Mouse (Mus musculus): ENCODE results near the gene Klhl10. TPM values are rescaled to one million over a fixed set of nuclear protein-coding genes. Genes with fewer than 3 reads are reported as not detected.

The Klhl10 gene
- total and polyA plus RNA-seq, 3 experiments = 0.50 to 1.0 (median 0.86) TPM

DNA sequence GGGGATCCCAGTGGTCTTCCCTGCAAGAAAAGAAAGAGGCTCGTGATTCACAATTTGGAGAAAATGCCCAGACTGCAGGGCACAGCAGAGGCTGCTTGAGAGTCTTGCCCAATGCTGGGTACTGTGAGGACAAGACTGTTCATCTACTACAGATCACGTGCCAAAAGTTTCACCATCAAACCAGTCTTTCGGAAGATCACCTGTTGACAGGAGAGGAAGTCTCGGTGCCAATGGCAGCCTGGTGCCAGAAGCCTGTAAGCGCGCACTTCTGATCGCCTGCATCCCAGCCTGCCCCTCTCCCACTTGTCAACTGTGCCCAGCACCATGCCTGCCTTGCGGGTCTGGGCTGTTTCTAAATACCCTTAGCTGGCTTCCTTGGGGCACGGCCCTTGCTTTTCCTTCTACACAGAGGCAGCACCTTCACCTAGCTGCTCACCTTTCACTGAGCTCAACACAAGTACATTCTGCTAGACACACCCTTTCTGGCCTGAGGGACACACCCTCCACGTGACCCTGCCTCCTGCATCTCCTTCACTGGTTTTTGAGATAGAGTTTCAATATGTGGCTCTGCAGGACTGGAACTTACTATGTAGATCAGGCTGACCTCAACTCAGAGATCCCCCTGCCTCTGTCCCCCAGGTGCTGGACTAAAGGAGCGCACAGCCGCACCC, 63.4 kb downstream of the Klhl10 start:
- 94% methylated on average over 12 of the region's 12 CpGs for WGBS
- H3K4me1 ChIP-seq (ENCODE audit: control insufficient read depth, insufficient read depth, low read length) = no peaks in the 10 kb centered on the region
- no peak for TF ChIP-seq CTCF (IDR thresholded peaks at IDR 0.05)
- no peak for TF ChIP-seq EP300 (IDR thresholded peaks at IDR 0.05; ENCODE audit: insufficient read depth, low read depth, low read length)
- no peak for TF ChIP-seq POLR2A (IDR thresholded peaks at IDR 0.05; ENCODE audit: insufficient read depth, low read depth, low read length)
- no peak overlapping the region for H3K27ac ChIP-seq
- H3K27me3 ChIP-seq (ENCODE audit: control insufficient read depth, insufficient read depth, low read length) = no peaks in the 10 kb centered on the region
- intact Hi-C loops (cut with DNase I) = no loop called here
- no peak overlapping the region for H3K9ac ChIP-seq (ENCODE audit: low read depth, low read length)
- no peaks in the 10 kb centered on the region for H3K36me3 ChIP-seq (ENCODE audit: control insufficient read depth, insufficient read depth, low read length)
- DNase-seq = no peak
- H3K4me3 ChIP-seq = no peak overlapping the region
- no peaks in the 10 kb centered on the region for H3K79me2 ChIP-seq (replicated peaks; ENCODE audit: control insufficient read depth, insufficient read depth, low read length)

DNA sequence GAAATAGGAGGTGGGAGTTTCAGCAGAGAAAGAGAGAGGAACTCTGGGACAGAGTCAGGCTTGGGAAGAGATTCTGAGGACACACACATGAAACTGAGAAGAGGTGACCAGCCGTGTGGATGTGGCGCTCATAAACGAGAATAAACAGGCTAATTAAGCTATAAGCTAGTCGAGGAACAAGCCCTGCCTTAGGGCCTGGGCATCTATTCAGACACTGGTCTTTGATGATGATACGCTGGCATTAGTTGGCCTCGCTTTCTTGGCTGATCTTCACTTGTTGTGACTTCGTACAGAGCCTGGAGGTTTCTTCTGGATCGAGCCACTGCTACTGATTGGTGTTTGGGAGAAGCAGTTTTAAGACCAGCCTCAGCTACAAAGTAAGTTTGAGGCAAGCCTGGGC, 64.3 kb downstream of the Klhl10 start:
- intact Hi-C loops (cut with DNase I) = no loop called here
- H3K9ac ChIP-seq (ENCODE audit: low read depth, low read length) = no peak overlapping the region
- no peak overlapping the region for H3K27ac ChIP-seq
- no peak for DNase-seq
- 97% methylated on average over 8 of the region's 8 CpGs for WGBS
- H3K4me3 ChIP-seq = no peak overlapping the region
- no peaks in the 10 kb centered on the region for H3K27me3 ChIP-seq (ENCODE audit: control insufficient read depth, insufficient read depth, low read length)
- no peaks in the 10 kb centered on the region for H3K79me2 ChIP-seq (replicated peaks; ENCODE audit: control insufficient read depth, insufficient read depth, low read length)
- no peaks in the 10 kb centered on the region for H3K4me1 ChIP-seq (ENCODE audit: control insufficient read depth, insufficient read depth, low read length)
- H3K36me3 ChIP-seq (ENCODE audit: control insufficient read depth, insufficient read depth, low read length) = no peaks in the 10 kb centered on the region
- TF ChIP-seq EP300 (IDR thresholded peaks at IDR 0.05; ENCODE audit: insufficient read depth, low read depth, low read length) (no peak), POLR2A (IDR thresholded peaks at IDR 0.05; ENCODE audit: insufficient read depth, low read depth, low read length) (no peak), CTCF (IDR thresholded peaks at IDR 0.05) (no peak)

Small RNAs within 50 kb of the gene (microRNA-seq; reads per million reads assigned to microRNA genes)
- gene Gm27374 (0 reads per million in 2 experiments), gene Mir7116 (0 reads per million in 2 experiments)

Other genes starting within 250 kb of the Klhl10 start
- not detected for gene Krt9, start 248.7 kb upstream of the Klhl10 start, total RNA-seq (2021)
- gene Krt9, start 248.7 kb upstream of the Klhl10 start, polyA plus RNA-seq (2012; rRNA removed) = not detected in 2 replicates
- under 1 TPM in 1 of 2 experiments, not detected in 1; 0.31 TPM for gene Krt14, start 234.4 kb upstream of the Klhl10 start, total RNA-seq (2021)
- 0.44 and 0.47 TPM in 2 replicates for gene Krt14, start 234.4 kb upstream of the Klhl10 start, polyA plus RNA-seq (2012; rRNA removed)
- gene Krt16, start 193.0 kb upstream of the Klhl10 start, total RNA-seq (2021) = not detected
- gene Krt16, start 193.0 kb upstream of the Klhl10 start, polyA plus RNA-seq (2012; rRNA removed) = not detected in 2 replicates
- not detected for gene Krt17, start 180.9 kb upstream of the Klhl10 start, total RNA-seq (2021)
- 0.61 TPM in 1 of 2 replicates, not detected in the other for gene Krt17, start 180.9 kb upstream of the Klhl10 start, polyA plus RNA-seq (2012; rRNA removed)
- not detected for gene Krt42, start 172.0 kb upstream of the Klhl10 start, total RNA-seq (2021)
- not detected in 2 replicates for gene Krt42, start 172.0 kb upstream of the Klhl10 start, polyA plus RNA-seq (2012; rRNA removed)
- 1,000 to 10,000 TPM; 1,735 to 2,054 TPM for gene Eif1, start 122.0 kb upstream of the Klhl10 start, total RNA-seq (2021)
- gene Eif1, start 122.0 kb upstream of the Klhl10 start, polyA plus RNA-seq (2012; rRNA removed) = 195 and 341 TPM in 2 replicates
- not detected for gene Gast, start 107.5 kb upstream of the Klhl10 start, total RNA-seq (2021)
- not detected in 2 replicates for gene Gast, start 107.5 kb upstream of the Klhl10 start, polyA plus RNA-seq (2012; rRNA removed)
- 1 to 10 TPM; 1.3 to 1.5 TPM for gene Hap1, start 85.8 kb upstream of the Klhl10 start, total RNA-seq (2021)
- gene Hap1, start 85.8 kb upstream of the Klhl10 start, polyA plus RNA-seq (2012; rRNA removed) = 0.97 and 1.4 TPM in 2 replicates
- gene Jup, start 44.2 kb upstream of the Klhl10 start, total RNA-seq (2021) = 100 to 1,000 TPM; 234 to 237 TPM
- gene Jup, start 44.2 kb upstream of the Klhl10 start, polyA plus RNA-seq (2012; rRNA removed) = 317 and 318 TPM in 2 replicates
- 10 to 100 TPM; 13.4 to 16.8 TPM for gene P3h4, start 27.1 kb upstream of the Klhl10 start, total RNA-seq (2021)
- 29.7 and 35.6 TPM in 2 replicates for gene P3h4, start 27.1 kb upstream of the Klhl10 start, polyA plus RNA-seq (2012; rRNA removed)
- 1 to 10 TPM; 7.4 to 7.5 TPM for gene Fkbp10, start 26.2 kb upstream of the Klhl10 start, total RNA-seq (2021)
- gene Fkbp10, start 26.2 kb upstream of the Klhl10 start, polyA plus RNA-seq (2012; rRNA removed) = 24.8 and 35.6 TPM in 2 replicates
- 10 to 100 TPM; 23.5 to 24.1 TPM for gene Nt5c3b, start 109 bp upstream of the Klhl10 start, total RNA-seq (2021)
- 44.0 and 63.3 TPM in 2 replicates for gene Nt5c3b, start 109 bp upstream of the Klhl10 start, polyA plus RNA-seq (2012; rRNA removed)
- gene Klhl11, start 30.8 kb downstream of the Klhl10 start, total RNA-seq (2021) = 1 to 10 TPM; 7.2 to 8.0 TPM
- 3.1 and 4.4 TPM in 2 replicates for gene Klhl11, start 30.8 kb downstream of the Klhl10 start, polyA plus RNA-seq (2012; rRNA removed)
- gene Acly, start 86.1 kb downstream of the Klhl10 start, total RNA-seq (2021) = 10 to 100 TPM; 25.5 to 34.6 TPM
- 66.5 and 74.7 TPM in 2 replicates for gene Acly, start 86.1 kb downstream of the Klhl10 start, polyA plus RNA-seq (2012; rRNA removed)
- under 1 TPM in 1 of 2 experiments, not detected in 1; 0.18 TPM for gene Ttc25, start 103.7 kb downstream of the Klhl10 start, total RNA-seq (2021)
- 0.18 and 0.37 TPM in 2 replicates for gene Ttc25, start 103.7 kb downstream of the Klhl10 start, polyA plus RNA-seq (2012; rRNA removed)
- 1 to 10 TPM; 5.6 to 7.6 TPM for gene Cnp, start 133.0 kb downstream of the Klhl10 start, total RNA-seq (2021)
- 9.5 and 11.4 TPM in 2 replicates for gene Cnp, start 133.0 kb downstream of the Klhl10 start, polyA plus RNA-seq (2012; rRNA removed)
- gene Nkiras2, start 177.3 kb downstream of the Klhl10 start, total RNA-seq (2021) = 10 to 100 TPM; 49.5 to 50.3 TPM
- gene Nkiras2, start 177.3 kb downstream of the Klhl10 start, polyA plus RNA-seq (2012; rRNA removed) = 91.2 and 107 TPM in 2 replicates
- gene Dnajc7, start 178.3 kb downstream of the Klhl10 start, total RNA-seq (2021) = 100 to 1,000 TPM; 107 to 121 TPM
- gene Dnajc7, start 178.3 kb downstream of the Klhl10 start, polyA plus RNA-seq (2012; rRNA removed) = 46.1 and 77.8 TPM in 2 replicates

All from heart, adult 2 months (tissue).